Mouse (Mus musculus) thymus, adult 18-20 months (tissue): ENCODE measurements at regions not wholly inside any gene's neighbourhood (a gene's known extent, or its start where the extent isn't known, plus 50 kb on each side); places are given as distances from the start of the nearest gene placed in this dataset.

Source experiments
- DNase-seq, 2 experiments: peaks; one replicate each; pipeline ENCODE4 v3.0.0; 2022; ENCODE audit warnings: mixed read lengths in 2 of 2

DNA sequence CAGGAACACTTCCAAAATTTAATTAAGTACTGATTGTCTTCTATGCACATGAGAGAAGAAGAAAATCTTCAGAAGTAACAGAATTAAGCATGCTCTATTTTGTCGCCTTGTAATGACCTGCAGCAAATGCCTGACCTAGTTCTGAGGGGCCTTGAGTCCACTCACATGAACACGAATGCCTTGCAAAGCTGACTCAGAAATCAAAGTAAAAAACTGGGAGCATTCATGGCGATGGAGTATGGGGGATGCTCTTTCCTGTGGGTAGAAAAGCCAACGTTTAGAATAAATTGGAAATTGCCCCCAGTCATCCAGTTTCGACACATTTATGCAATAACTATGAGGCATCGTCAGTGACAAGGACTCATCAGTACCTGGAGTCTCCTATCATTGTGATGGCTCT lies 779.1 kb downstream of the Bcl11a start:
- no peak for DNase-seq

- DNase-seq = no peak
These were observed 786.8 kb downstream of the Bcl11a start for GRCm38 (mm10) chr11:24864637-24865036.

DNA sequence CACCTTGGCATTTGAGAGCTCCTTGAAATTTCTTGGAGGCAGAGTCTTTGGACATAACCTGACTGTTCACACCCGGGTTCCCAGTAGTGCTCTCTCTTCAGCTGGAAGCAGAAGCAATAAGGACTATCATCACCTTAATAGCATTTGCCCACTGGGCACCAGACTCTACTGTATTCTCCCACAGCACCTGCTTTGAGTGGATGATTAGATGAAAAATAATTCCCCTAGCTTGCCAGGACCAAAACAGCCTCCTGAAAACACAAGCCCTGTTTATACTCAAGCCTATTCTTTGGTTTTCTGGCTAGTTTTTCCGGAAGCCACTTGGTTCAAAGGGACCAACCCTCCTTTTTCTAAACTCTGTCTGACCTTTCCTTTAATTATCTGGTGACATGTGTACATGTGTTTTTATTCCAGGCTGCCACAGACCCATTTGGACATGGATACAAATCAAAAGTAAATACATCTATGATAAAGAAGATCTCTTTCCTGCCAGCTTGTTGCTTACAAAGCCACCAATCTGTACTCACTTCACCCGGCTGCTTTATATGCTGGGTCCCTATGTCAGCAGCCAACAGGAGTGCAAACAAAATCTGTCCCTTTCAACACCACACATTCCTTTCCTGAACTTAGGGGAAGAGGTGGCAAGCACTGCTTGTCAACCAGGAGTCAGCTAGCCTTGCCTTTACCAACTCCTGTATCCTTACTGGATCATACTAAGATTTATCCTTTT lies 787.4 kb downstream of the Bcl11a start:
- no peak for DNase-seq
